Mouse (Mus musculus) midbrain, embryonic 14.5 days (tissue): ENCODE data around the gene Vmn2r29. TPM values are rescaled to one million over a fixed set of nuclear protein-coding genes. Genes with fewer than 3 reads are reported as not detected.

ENCODE experiments used
- ATAC-seq: fragments of 200-750 bp; cut with Nextera tagmentation; 2 replicates; pipeline ENCODE4 v1.8.0; 2017; ENCODE audit warnings: moderate number of reproducible peaks, moderate library complexity; ENCODE audit not compliant: low FRiP score, low TSS enrichment
- DNase-seq: peaks from one replicate; pipeline ENCODE4 v3.0.0-alpha.2; 2015
- H3K27ac ChIP-seq: fragments of 300-500 bp; sonication (generic); replicated peaks from 2 replicates; pipeline ENCODE4 v1.5.1; 2014; ENCODE audit warnings: mild to moderate bottlenecking, low read depth, low read length, moderate library complexity
- H3K27me3 ChIP-seq: fragments of 300-500 bp; sonication (generic); 2 replicates; pipeline ENCODE4 v1.6.1; 2014; ENCODE audit warnings: low read length, control low read depth, mixed read lengths; ENCODE audit not compliant: control insufficient read depth, insufficient read depth
- H3K36me3 ChIP-seq: fragments of 300-500 bp; sonication (generic); 2 replicates; pipeline ENCODE4 v1.6.1; 2014; ENCODE audit warnings: low read length, control low read depth; ENCODE audit not compliant: control insufficient read depth, insufficient read depth
- H3K4me1 ChIP-seq: fragments of 300-500 bp; sonication (generic); 2 replicates; pipeline ENCODE4 v1.6.1; 2014; ENCODE audit warnings: mild to moderate bottlenecking, antibody characterized with exemption, low read length, control low read depth; ENCODE audit not compliant: control insufficient read depth, insufficient read depth
- H3K4me2 ChIP-seq: fragments of 300-500 bp; sonication (generic); 2 replicates; pipeline ENCODE4 v1.6.1; 2014; ENCODE audit warnings: mild to moderate bottlenecking, low read length, moderate library complexity
- H3K4me3 ChIP-seq: fragments of 300-500 bp; sonication (generic); replicated peaks from 2 replicates; pipeline ENCODE4 v1.5.1; 2014; ENCODE audit warnings: low read depth, low read length
- H3K9ac ChIP-seq: fragments of 300-500 bp; sonication (generic); replicated peaks from 2 replicates; pipeline ENCODE4 v1.6.1; 2014; ENCODE audit warnings: mild to moderate bottlenecking, low read length, moderate library complexity
- H3K9me3 ChIP-seq: fragments of 300-500 bp; sonication (generic); 2 replicates; pipeline ENCODE4 v1.6.1; 2016; ENCODE audit warnings: low read length, control low read depth, mixed read lengths; ENCODE audit not compliant: control insufficient read depth
- WGBS: fragments of 180-500 bp; shearing (Covaris S2); extraction: QIAGEN DNeasy Blood & Tissue Kit; methylation state at CpG from one replicate; pipeline ENCODE4 v1.1.7; 2014; 5-methylcytosine and 5-hydroxymethylcytosine counted together
- polyA plus RNA-seq: library from polyadenylated mRNA; unstranded; fragments of >200 nt; fragmentation: Nextera tagmentation; extraction: Ambion mirVana; gene quantifications from 2 replicates; pipeline ENCODE4 v1.2.1, GENCODE M21; 2014

The Vmn2r29 gene
- polyA plus RNA-seq, 1 experiment from 2014 or later, result 1.0 TPM

DNA sequence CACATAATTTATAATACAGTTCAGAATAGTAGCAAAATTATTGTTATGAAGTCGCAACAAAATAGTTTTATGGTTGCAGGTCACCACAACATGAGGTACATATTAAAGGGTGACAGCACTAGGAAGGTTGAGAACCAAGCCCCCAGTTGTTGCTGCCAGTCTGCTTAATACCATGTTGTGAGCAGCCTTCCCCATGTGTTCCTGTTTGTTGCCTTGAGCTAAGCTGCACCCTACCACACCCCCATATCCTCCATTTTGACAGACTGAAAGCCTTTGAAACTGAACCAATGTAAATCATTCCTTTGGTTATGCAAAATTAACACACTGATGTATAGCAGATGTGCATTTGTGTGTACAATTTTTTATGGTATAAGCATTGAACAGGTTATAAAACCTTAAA lies 61.2 kb downstream of the Vmn2r29 start:
- DNase-seq (no peak), ATAC-seq (no peak)
- no peak overlapping the region for H3K27ac ChIP-seq
- no peak overlapping the region for H3K4me3 ChIP-seq
- H3K36me3 ChIP-seq, result peaks cover 26% of the 10 kb centered on the region
- H3K9ac ChIP-seq, result no peak overlapping the region
- H3K4me2 ChIP-seq, result no peak overlapping the region
- H3K4me1 ChIP-seq, result no peaks in the 10 kb centered on the region
- 96% methylated on average over 1 of the region's 1 CpGs for WGBS
- H3K27me3 ChIP-seq, result no peaks in the 10 kb centered on the region
- H3K9me3 ChIP-seq, result no peaks in the 10 kb centered on the region

Other genes with a start within 250 kb of the Vmn2r29 start
- gene Zfp954, start 125.8 kb downstream of the Vmn2r29 start, polyA plus RNA-seq, result 24.0 and 27.9 TPM in 2 replicates
- gene Zfp773, start 110.6 kb downstream of the Vmn2r29 start, polyA plus RNA-seq, result 14.0 and 16.7 TPM in 2 replicates
- 3.6 and 4.2 TPM in 2 replicates for gene Zfp418, start 76.0 kb downstream of the Vmn2r29 start, polyA plus RNA-seq
- gene Zfp772, start 37.3 kb downstream of the Vmn2r29 start, polyA plus RNA-seq, result 9.1 and 10.3 TPM in 2 replicates
- gene Gm45844, start 31.0 kb upstream of the Vmn2r29 start, polyA plus RNA-seq, result 10.2 and 13.8 TPM in 2 replicates
- 166 and 179 TPM in 2 replicates for gene Clcn4, start 53.5 kb upstream of the Vmn2r29 start, polyA plus RNA-seq
- not detected in 2 replicates for gene Vmn2r30, start 90.3 kb upstream of the Vmn2r29 start, polyA plus RNA-seq
- not detected in 2 replicates for gene Gm45783, start 127.2 kb upstream of the Vmn2r29 start, polyA plus RNA-seq
- gene Vmn2r31, start 152.4 kb upstream of the Vmn2r29 start, polyA plus RNA-seq, result not detected in 2 replicates
- not detected in 2 replicates for gene Vmn2r32, start 232.7 kb upstream of the Vmn2r29 start, polyA plus RNA-seq